Comparison of ENCODE assay signal across 17 mouse cellular contexts in genomic region chr5:23576336-23577094, GRCm38 (mm10).
DNase-seq lines count a peak whose midpoint lies in the region; ATAC-seq and TF ChIP-seq lines count a peak whose summit lies in the region.
"Had no signal": no experiment of that assay in that cellular context is flagged by ENCODE, and none has a peak within 500 bp of the region (broad histone marks: within the 10 kb centered on the region; RNA-seq: fewer than 3 reads in every experiment).

No protein-coding gene starts in this region.

- TF ChIP-seq POLR2A in MEL (IDR thresholded peaks at IDR 0.05; ENCODE audit: control insufficient read depth in 1 of 2, insufficient read depth in 1 of 2, low read depth in 1 of 2, low read length in 2 of 2, poor library complexity in 1 of 2): no peak

- no peak for TF ChIP-seq CTCF in MEL (IDR thresholded peaks at IDR 0.05 in 2 of 3, conservative IDR thresholded peaks at IDR 0.05 in 1 of 3; ENCODE audit: control insufficient read depth in 1 of 3, insufficient read depth in 1 of 3, low read depth in 2 of 3, low read length in 3 of 3, poor library complexity in 1 of 3, severe bottlenecking in 1 of 3)

- H3K79me2 ChIP-seq in MEL (ENCODE audit: control insufficient read depth, insufficient read depth, low read length, poor library complexity): peaks cover 1% of the 10 kb centered on the region; the same call in 1 of the 2 replicates

- no peak overlapping the region for H3K4me2 ChIP-seq in hindbrain, embryonic 11.5 days (replicated peaks; ENCODE audit: low read depth, low read length)
- no peak overlapping the region for H3K4me2 ChIP-seq in embryonic facial prominence, embryonic 14.5 days (ENCODE audit: low read depth, low read length)
- no peak overlapping the region for H3K4me2 ChIP-seq in midbrain, embryonic 11.5 days
- H3K4me2 ChIP-seq: liver, embryonic 15.5 days had no signal

- no peak overlapping the region for H3K4me3 ChIP-seq in hindbrain, embryonic 10.5 days
- no peak overlapping the region for H3K4me3 ChIP-seq in hindbrain, embryonic 11.5 days (ENCODE audit: low read depth, low read length)
- no peak overlapping the region for H3K4me3 ChIP-seq in MEL (ENCODE audit: control insufficient read depth in 1 of 2, insufficient read depth in 1 of 2, low read depth in 2 of 2, low read length in 2 of 2)
- no peak overlapping the region for H3K4me3 ChIP-seq in embryonic facial prominence, embryonic 14.5 days (ENCODE audit: low read depth, low read length)
- no peak overlapping the region for H3K4me3 ChIP-seq in midbrain, embryonic 11.5 days (ENCODE audit: low read depth, low read length)
- H3K4me3 ChIP-seq: gastrocnemius, adult 2 months; liver, embryonic 15.5 days had no signal

- no peak for ATAC-seq in hindbrain, embryonic 11.5 days (ENCODE audit: low FRiP score)
- peak; percentile 79 for ATAC-seq in embryonic facial prominence, embryonic 14.5 days (ENCODE audit: low read depth)
- no peak for ATAC-seq in midbrain, embryonic 11.5 days (ENCODE audit: low FRiP score)
- ATAC-seq: intestine, postnatal 0 days had no signal

- peak overlapping the region; percentile 56 for H3K27ac ChIP-seq in hindbrain, embryonic 10.5 days
- no peak overlapping the region for H3K27ac ChIP-seq in hindbrain, embryonic 11.5 days (ENCODE audit: low read depth, low read length)
- H3K27ac ChIP-seq in MEL (ENCODE audit: control insufficient read depth, low read depth, low read length): no peak overlapping the region
- H3K27ac ChIP-seq in embryonic facial prominence, embryonic 14.5 days (replicated peaks; ENCODE audit: low read depth, low read length): no peak overlapping the region
- H3K27ac ChIP-seq in midbrain, embryonic 11.5 days (ENCODE audit: low read depth, low read length): 0 out of 2 replicates have a peak overlapping the region, but pooled peaks have one; percentile 3
- H3K27ac ChIP-seq: gastrocnemius, adult 2 months; liver, embryonic 15.5 days had no signal

- peaks cover 30% of the 10 kb centered on the region for H3K4me1 ChIP-seq in hindbrain, embryonic 10.5 days (replicated peaks)
- H3K4me1 ChIP-seq in hindbrain, embryonic 11.5 days (replicated peaks; ENCODE audit: control insufficient read depth, insufficient read depth, low read length): 0 out of 2 replicates have a peak, but pooled peaks cover 3% of the 10 kb centered on the region
- peaks cover 22 to 26% of the 10 kb centered on the region in 2 experiments for H3K4me1 ChIP-seq in MEL (ENCODE audit: control insufficient read depth in 1 of 2, insufficient read depth in 2 of 2, low read length in 2 of 2)
- H3K4me1 ChIP-seq in embryonic facial prominence, embryonic 14.5 days (ENCODE audit: control insufficient read depth, insufficient read depth, low read length): peaks cover 6% of the 10 kb centered on the region; the same call in 1 of the 2 replicates
- peaks cover 14% of the 10 kb centered on the region; the same call in 1 of the 2 replicates for H3K4me1 ChIP-seq in midbrain, embryonic 11.5 days (ENCODE audit: control insufficient read depth, insufficient read depth, low read length)

- H3K9me3 ChIP-seq in hindbrain, embryonic 10.5 days: peaks cover 8% of the 10 kb centered on the region; the same call in 1 of the 2 replicates
- no peaks in the 10 kb centered on the region; the same call in 1 of the 2 replicates for H3K9me3 ChIP-seq in hindbrain, embryonic 11.5 days (ENCODE audit: control insufficient read depth, low read length)
- H3K9me3 ChIP-seq in MEL (replicated peaks; ENCODE audit: insufficient read depth, low read length): no peaks in the 10 kb centered on the region
- peaks cover 11% of the 10 kb centered on the region; the same call in 1 of the 2 replicates for H3K9me3 ChIP-seq in embryonic facial prominence, embryonic 14.5 days (ENCODE audit: control insufficient read depth, low read length)
- H3K9me3 ChIP-seq in midbrain, embryonic 11.5 days (ENCODE audit: control insufficient read depth, low read length): peaks cover 4% of the 10 kb centered on the region; the same call in 1 of the 2 replicates
- H3K9me3 ChIP-seq: liver, embryonic 15.5 days had no signal

- no peak for DNase-seq in hindbrain, embryonic 10.5 days (ENCODE audit: low spot score)
- no peak for DNase-seq in hindbrain, embryonic 11.5 days (ENCODE audit: low spot score)
- DNase-seq in MEL (ENCODE audit: low read depth, low spot score): peak; percentile 70
- no peak for DNase-seq in embryonic facial prominence, embryonic 14.5 days (ENCODE audit: low spot score)
- no peak for DNase-seq in midbrain, embryonic 11.5 days (ENCODE audit: low spot score, missing footprints)
- DNase-seq in heart, adult 9 months (ENCODE audit: low spot score in 2 of 2): no peak
- DNase-seq in spleen, postnatal 4 days (ENCODE audit: low spot score in 2 of 2): no peak
- no peak for DNase-seq in adrenal gland, adult 2 months
- DNase-seq: adrenal gland, postnatal 36 days; cerebellum, postnatal 14 days; gastrocnemius, adult 2 months; heart, adult 18-20 months; kidney, postnatal 25 days; lung, postnatal 36 days; thymus, postnatal 25 days had no signal

- no peak overlapping the region for H3K9ac ChIP-seq in hindbrain, embryonic 11.5 days (ENCODE audit: low read depth, low read length)
- H3K9ac ChIP-seq in MEL (ENCODE audit: control insufficient read depth, low read depth, low read length, poor library complexity, severe bottlenecking): no peak overlapping the region
- H3K9ac ChIP-seq in embryonic facial prominence, embryonic 14.5 days (ENCODE audit: low read depth, low read length): no peak overlapping the region
- H3K9ac ChIP-seq in midbrain, embryonic 11.5 days (ENCODE audit: low read length): no peak overlapping the region
- H3K9ac ChIP-seq: liver, embryonic 15.5 days had no signal

- TF ChIP-seq EP300 in MEL (IDR thresholded peaks at IDR 0.05; ENCODE audit: low read depth in 1 of 2, low read length in 2 of 2): 0 out of 4 replicates have a peak, but pooled peaks of 1 of the 2 experiments have one; percentile 39

- H3K36me3 ChIP-seq in hindbrain, embryonic 10.5 days: peaks cover 9% of the 10 kb centered on the region; the same call in 1 of the 2 replicates
- no peaks in the 10 kb centered on the region for H3K36me3 ChIP-seq in hindbrain, embryonic 11.5 days (ENCODE audit: control insufficient read depth, insufficient read depth, low read length)
- H3K36me3 ChIP-seq in MEL (ENCODE audit: control insufficient read depth in 1 of 2, insufficient read depth in 2 of 2, low read length in 2 of 2): peaks cover 0 to 45% of the 10 kb centered on the region in 2 experiments; a peak in 2 of 4 replicates
- 0 out of 2 replicates have a peak, but pooled peaks cover 6% of the 10 kb centered on the region for H3K36me3 ChIP-seq in embryonic facial prominence, embryonic 14.5 days (ENCODE audit: control insufficient read depth, insufficient read depth, low read length)
- H3K36me3 ChIP-seq in midbrain, embryonic 11.5 days (ENCODE audit: control insufficient read depth, insufficient read depth, low read length): no peaks in the 10 kb centered on the region
- H3K36me3 ChIP-seq: liver, embryonic 15.5 days had no signal

- 67% methylated on average over 6 of the region's 6 CpGs for WGBS in hindbrain, embryonic 10.5 days
- 61% methylated on average over 6 of the region's 6 CpGs for WGBS in hindbrain, embryonic 11.5 days
- WGBS in embryonic facial prominence, embryonic 14.5 days: 60% methylated on average over 6 of the region's 6 CpGs
- 70% methylated on average over 6 of the region's 6 CpGs for WGBS in midbrain, embryonic 11.5 days

- no peak for TF ChIP-seq RAD21 in MEL (IDR thresholded peaks at IDR 0.05; ENCODE audit: low read depth, low read length)

- H3K27me3 ChIP-seq in hindbrain, embryonic 10.5 days (ENCODE audit: insufficient read depth, poor library complexity, severe bottlenecking): no peaks in the 10 kb centered on the region
- H3K27me3 ChIP-seq in hindbrain, embryonic 11.5 days (ENCODE audit: control insufficient read depth, insufficient read depth, low read length): no peaks in the 10 kb centered on the region
- no peaks in the 10 kb centered on the region for H3K27me3 ChIP-seq in MEL (ENCODE audit: control insufficient read depth in 1 of 2, insufficient read depth in 2 of 2, low read length in 2 of 2)
- H3K27me3 ChIP-seq in embryonic facial prominence, embryonic 14.5 days (replicated peaks; ENCODE audit: control insufficient read depth, insufficient read depth, low read length): no peaks in the 10 kb centered on the region
- H3K27me3 ChIP-seq in midbrain, embryonic 11.5 days (ENCODE audit: control insufficient read depth, insufficient read depth, low read length): no peaks in the 10 kb centered on the region
- H3K27me3 ChIP-seq: liver, embryonic 15.5 days had no signal

TF ChIP-seq in MEL, 35 proteins besides CTCF, POLR2A, EP300 and RAD21:
- TF ChIP-seq MAX (IDR thresholded peaks at IDR 0.05; ENCODE audit: low read length) (peak; percentile 66), SIN3A (IDR thresholded peaks at IDR 0.05; ENCODE audit: low read length) (peak; percentile 91), ETS1 (IDR thresholded peaks at IDR 0.05; ENCODE audit: low read depth, low read length) (no peak), ZKSCAN1 (IDR thresholded peaks at IDR 0.05; ENCODE audit: low read depth, low read length) (no peak), USF2 (IDR thresholded peaks at IDR 0.05; ENCODE audit: borderline replicate concordance in 1 of 2, insufficient read depth in 1 of 2, low read depth in 1 of 2, low read length in 2 of 2) (no peak), MXI1 (IDR thresholded peaks at IDR 0.05; ENCODE audit: low read depth, low read length) (peak; percentile 95)

Comparison
In these comparisons a context has a peak if more than half of its experiments do, and no peak if none do; other contexts are left out.
1. H3K27ac ChIP-seq: peak in hindbrain, embryonic 10.5 days (single experiment) and midbrain, embryonic 11.5 days (single experiment); none in hindbrain, embryonic 11.5 days (single experiment), MEL (single experiment) and embryonic facial prominence, embryonic 14.5 days (single experiment).